ENCODE assay signal across 15 mouse cellular contexts in genomic region chr12:99308541-99309089, GRCm38 (mm10).
DNase-seq lines count a peak whose midpoint lies in the region; ATAC-seq and TF ChIP-seq lines count a peak whose summit lies in the region.
"Had no signal": no experiment of that assay in that cellular context is flagged by ENCODE, and none has a peak within 500 bp of the region (broad histone marks: within the 10 kb centered on the region; RNA-seq: fewer than 3 reads in every experiment).

No protein-coding gene starts in this region.

- no peak for TF ChIP-seq CTCF in embryonic fibroblast, embryonic 13.5 days (IDR thresholded peaks at IDR 0.05; ENCODE audit: borderline replicate concordance, insufficient read depth, low read length)

- H3K9ac ChIP-seq in limb, embryonic 13.5 days = no peak overlapping the region

- peak overlapping the region; percentile 14; the same call in 1 of the 2 replicates for H3K4me2 ChIP-seq in limb, embryonic 13.5 days (replicated peaks)

- DNase-seq in layer of hippocampus, adult 18-20 months (ENCODE audit: low spot score in 2 of 2) = peak; percentile 27 to 68
- no peak for DNase-seq in layer of hippocampus, postnatal 25 days (ENCODE audit: extremely low spot score in 1 of 2, low spot score in 1 of 2)
- DNase-seq in embryonic facial prominence, embryonic 10.5 days (ENCODE audit: low spot score) = peak; percentile 59
- no peak for DNase-seq in thymus, postnatal 14 days
- DNase-seq in left cerebral cortex, adult 9 months (ENCODE audit: low spot score in 2 of 2) = no peak
- DNase-seq: cerebellum, postnatal 36 days; heart, adult 18-20 months; heart, postnatal 14 days; kidney, adult 11 months; lung, adult 18-20 months; right cerebral cortex, postnatal 25 days; thymus, postnatal 25 days had no signal

- H3K27ac ChIP-seq in embryonic facial prominence, embryonic 10.5 days (replicated peaks) = peak overlapping the region; percentile 49
- peak overlapping the region; percentile 56 for H3K27ac ChIP-seq in embryonic fibroblast, embryonic 13.5 days (ENCODE audit: insufficient read depth, low read length)
- H3K27ac ChIP-seq in limb, embryonic 13.5 days = peak overlapping the region; percentile 48; the same call in 1 of the 2 replicates

- 0 out of 2 replicates have a peak, but pooled peaks have one; percentile 22 for ATAC-seq in limb, embryonic 13.5 days (ENCODE audit: low FRiP score, low read depth)

- H3K36me3 ChIP-seq in embryonic facial prominence, embryonic 10.5 days (replicated peaks) = no peaks in the 10 kb centered on the region
- H3K36me3 ChIP-seq in limb, embryonic 13.5 days = no peaks in the 10 kb centered on the region

- no peaks in the 10 kb centered on the region for H3K9me3 ChIP-seq in embryonic facial prominence, embryonic 10.5 days
- no peaks in the 10 kb centered on the region for H3K9me3 ChIP-seq in limb, embryonic 13.5 days
- H3K9me3 ChIP-seq: megakaryocyte, embryonic 14.5 days had no signal

- 49% methylated on average over 11 of the region's 11 CpGs for WGBS in embryonic facial prominence, embryonic 10.5 days
- 25% methylated on average over 11 of the region's 11 CpGs for WGBS in limb, embryonic 13.5 days

- no peak overlapping the region for H3K4me3 ChIP-seq in embryonic facial prominence, embryonic 10.5 days
- no peak overlapping the region for H3K4me3 ChIP-seq in embryonic fibroblast, embryonic 13.5 days (ENCODE audit: insufficient read depth, low read length)
- H3K4me3 ChIP-seq in limb, embryonic 13.5 days = no peak overlapping the region
- H3K4me3 ChIP-seq: megakaryocyte, embryonic 14.5 days had no signal

- TF ChIP-seq POLR2A in embryonic fibroblast, embryonic 13.5 days (IDR thresholded peaks at IDR 0.05; ENCODE audit: low read depth, low read length) = no peak

- no peaks in the 10 kb centered on the region for H3K27me3 ChIP-seq in embryonic facial prominence, embryonic 10.5 days (replicated peaks; ENCODE audit: low read depth, poor library complexity, severe bottlenecking)
- no peaks in the 10 kb centered on the region for H3K27me3 ChIP-seq in limb, embryonic 13.5 days
- H3K27me3 ChIP-seq: megakaryocyte, embryonic 14.5 days had no signal

- peaks cover 80% of the 10 kb centered on the region for H3K4me1 ChIP-seq in embryonic facial prominence, embryonic 10.5 days
- H3K4me1 ChIP-seq in embryonic fibroblast, embryonic 13.5 days (ENCODE audit: control insufficient read depth, insufficient read depth, low read length) = peaks cover 11% of the 10 kb centered on the region; the same call in 1 of the 2 replicates
- H3K4me1 ChIP-seq in limb, embryonic 13.5 days = peaks cover 66% of the 10 kb centered on the region

Comparison
In these comparisons a context has a peak if more than half of its experiments do, and no peak if none do; other contexts are left out.
1. DNase-seq: peak in layer of hippocampus, adult 18-20 months (2 of 2) and embryonic facial prominence, embryonic 10.5 days (single experiment); none in layer of hippocampus, postnatal 25 days (0 of 2), thymus, postnatal 14 days (single experiment) and left cerebral cortex, adult 9 months (0 of 2).
2. Peak in every context shown above with its lines, with median percentiles within 50 percentile points of each other: H3K27ac ChIP-seq.